Mouse (Mus musculus): ENCODE results near the gene Mymx.
"Not testable (repeated sequence)": the region's sequence is repeated elsewhere in the genome, so short reads cannot be mapped to it uniquely, and the experiment has no call there.

Mymx gene

DNA sequence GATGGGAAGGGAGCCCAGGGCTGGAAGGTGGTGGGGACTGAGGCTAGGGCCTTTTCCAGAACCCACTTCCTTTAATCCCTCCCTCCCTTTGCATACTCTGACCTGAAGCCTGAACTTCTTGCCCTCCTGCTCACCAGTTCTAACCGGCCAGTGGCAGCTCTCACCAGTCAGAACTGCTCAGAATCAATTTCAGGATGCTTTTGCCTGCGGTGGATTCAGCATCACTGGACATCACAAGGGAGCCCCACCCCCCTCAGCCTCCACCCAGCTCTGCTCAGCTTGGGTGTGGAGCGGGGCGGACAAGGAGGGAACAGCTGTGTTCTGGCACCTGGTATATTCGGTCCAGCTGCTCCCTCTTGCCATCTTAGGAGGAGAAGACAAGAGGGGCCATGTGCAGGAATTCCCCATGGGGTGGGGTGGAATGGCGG, at the start of gene Mymx:
Mymx (minus strand) TSS at position 226 of the 428 bp plus-strand sequence.
- DNase-seq (ENCODE audit: low read depth, low spot score) = peak; percentile 93

DNA sequence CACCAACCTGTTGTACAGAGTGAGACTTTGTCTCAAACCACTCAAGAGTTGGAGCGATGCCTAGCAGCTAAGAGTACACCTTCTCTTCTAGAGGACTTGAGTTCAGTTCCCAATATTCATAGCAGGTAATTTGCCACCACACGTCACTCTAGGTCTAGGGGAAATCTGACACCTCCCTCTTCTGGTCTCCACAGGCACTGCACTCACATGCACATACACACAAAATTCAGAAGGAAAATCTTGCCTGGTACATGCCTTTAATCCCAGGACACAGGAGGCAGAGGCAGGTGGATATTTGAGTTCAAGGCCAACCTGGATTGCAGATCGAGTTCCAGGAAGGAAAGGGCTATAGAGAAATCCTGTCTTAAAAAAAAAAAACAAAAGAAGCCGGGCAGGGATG, 42.3 kb upstream of the Mymx start:
- DNase-seq (ENCODE audit: low read depth, low spot score) = no peak

DNA sequence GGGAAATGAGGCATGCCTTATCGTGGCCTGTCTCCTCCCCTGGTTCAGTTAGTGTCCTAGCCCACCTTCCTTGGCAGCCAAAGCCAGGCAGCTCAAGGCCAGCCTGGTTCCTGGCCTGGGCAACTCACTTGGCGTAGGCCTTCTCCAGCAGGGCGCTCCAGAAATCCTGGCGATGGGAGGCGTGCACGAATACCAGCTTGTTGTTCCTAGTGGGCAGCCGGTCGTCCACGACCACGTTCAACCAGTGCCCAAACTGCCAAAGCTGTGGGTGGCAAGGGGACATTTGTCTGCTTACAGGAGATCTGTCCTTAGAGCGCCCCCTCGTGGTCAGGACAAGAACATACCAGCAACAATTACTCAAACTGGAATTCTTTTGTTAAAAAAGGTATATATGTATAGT, 40.8 kb upstream of the Mymx start:
- no peak for DNase-seq (ENCODE audit: low read depth, low spot score)

DNA sequence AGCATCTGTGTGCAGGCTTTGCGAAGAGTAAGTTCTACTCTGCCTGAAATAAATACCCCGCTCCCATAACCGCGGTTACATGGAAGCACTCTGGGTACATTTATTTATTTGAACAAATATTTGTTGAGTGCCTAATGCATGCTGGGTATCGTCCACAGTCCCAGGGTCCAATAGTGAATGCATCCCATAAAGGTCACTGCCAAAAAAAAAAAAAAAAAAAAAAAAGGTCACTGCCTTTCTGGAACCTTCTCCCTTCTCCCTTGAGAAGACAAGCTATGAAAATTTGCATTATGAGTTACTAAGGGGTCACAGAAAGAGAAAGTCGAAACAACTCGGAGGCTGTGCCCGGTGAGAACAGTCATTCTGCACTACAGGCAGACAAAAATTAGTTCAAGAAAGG, 40.1 kb upstream of the Mymx start:
- no peak for DNase-seq (ENCODE audit: low read depth, low spot score)

DNA sequence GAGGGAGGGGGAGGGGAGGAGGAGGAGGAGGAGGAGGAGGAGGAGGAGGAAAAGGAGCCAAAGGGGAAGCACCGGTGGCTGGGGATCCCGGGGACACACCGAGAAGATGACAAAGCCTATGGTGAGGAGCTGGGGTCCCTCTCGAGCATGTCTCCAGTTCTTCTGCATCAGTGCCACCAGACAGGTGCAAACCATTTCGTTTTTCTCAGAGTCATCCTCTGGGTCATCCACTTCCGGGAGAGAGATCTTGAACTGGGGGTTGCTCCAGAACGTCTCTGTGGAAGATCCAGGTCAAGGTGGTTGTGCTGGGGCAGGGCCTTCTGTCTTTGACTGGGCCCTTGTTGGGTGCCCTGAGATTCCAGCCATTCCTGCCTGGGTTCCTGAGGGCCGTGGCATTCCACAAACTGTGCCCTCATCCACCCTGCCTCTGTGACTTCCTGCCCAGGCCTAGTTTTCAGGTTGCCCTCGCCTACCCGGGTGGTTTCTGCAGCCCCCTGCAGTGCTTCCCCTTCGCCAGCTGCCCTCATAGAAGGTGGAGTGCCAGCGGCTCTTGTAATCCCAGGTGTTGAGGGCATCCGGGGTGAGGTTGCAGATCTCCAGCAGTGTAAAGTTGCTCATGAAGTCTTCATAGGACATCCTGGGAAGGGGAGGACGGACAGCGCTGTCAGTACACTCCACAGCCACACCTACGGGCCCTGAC, 36.8 kb upstream of the Mymx start:
- DNase-seq (ENCODE audit: low read depth, low spot score) = no peak

DNA sequence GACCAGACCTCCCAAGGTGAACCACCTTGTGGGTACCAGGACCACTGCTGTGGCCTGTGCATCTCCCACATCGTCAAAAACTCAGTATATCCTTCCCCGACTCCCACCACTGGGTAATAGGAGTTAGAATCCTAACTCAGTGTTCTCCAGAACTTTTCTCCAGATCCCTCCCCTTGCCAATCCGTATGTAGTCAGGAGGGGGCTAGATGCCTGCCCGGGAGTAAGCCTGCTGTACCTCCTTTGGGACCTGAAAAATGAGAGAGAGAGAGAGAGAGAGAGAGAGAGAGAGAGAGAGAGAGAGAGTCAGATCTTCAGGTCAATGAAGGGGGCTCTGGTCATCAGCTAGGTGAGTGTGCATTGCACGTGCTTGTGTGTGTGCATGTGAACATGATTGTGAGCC, 32.1 kb upstream of the Mymx start:
- DNase-seq (ENCODE audit: low read depth, low spot score) = no peak

DNA sequence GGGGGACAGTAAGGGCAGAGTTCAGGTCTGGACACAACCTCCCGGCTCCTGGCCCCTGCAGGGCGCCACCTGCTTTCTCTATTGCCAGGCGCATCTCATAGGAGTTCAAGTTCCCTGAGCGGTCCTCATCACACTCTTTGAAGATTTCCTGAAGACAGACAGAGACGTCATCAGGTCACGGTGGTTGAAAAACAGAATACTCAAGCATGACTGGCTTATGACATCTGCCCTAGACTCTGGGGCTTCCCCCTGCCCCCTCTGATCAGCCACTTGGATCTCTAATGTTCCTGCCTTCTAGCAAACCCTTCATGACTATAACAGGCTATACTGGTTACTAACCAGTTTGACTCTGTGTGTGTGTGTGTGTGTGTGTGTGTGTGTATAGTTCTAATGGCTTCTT, 30.0 kb upstream of the Mymx start:
- no peak for DNase-seq (ENCODE audit: low read depth, low spot score)

DNA sequence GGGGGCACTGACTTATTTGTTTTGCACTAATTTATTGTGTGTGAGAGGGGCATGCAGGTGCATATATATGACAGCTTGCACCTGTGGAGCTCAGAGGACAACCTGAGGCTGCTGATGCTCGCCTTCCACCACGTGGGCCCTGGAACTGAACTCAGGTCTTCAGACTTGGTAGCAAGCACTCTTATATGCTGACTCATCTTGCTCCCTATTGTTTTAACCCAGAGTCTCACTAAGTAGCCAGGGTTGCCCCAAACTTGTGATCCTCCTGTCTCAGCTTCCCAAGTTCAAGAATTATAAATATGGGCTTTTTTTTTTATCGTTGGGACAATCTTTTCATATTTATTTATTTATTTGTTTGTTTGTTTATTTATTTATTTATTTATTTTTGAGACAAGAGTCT, 29.1 kb upstream of the Mymx start:
- DNase-seq (ENCODE audit: low read depth, low spot score) = no peak

DNA sequence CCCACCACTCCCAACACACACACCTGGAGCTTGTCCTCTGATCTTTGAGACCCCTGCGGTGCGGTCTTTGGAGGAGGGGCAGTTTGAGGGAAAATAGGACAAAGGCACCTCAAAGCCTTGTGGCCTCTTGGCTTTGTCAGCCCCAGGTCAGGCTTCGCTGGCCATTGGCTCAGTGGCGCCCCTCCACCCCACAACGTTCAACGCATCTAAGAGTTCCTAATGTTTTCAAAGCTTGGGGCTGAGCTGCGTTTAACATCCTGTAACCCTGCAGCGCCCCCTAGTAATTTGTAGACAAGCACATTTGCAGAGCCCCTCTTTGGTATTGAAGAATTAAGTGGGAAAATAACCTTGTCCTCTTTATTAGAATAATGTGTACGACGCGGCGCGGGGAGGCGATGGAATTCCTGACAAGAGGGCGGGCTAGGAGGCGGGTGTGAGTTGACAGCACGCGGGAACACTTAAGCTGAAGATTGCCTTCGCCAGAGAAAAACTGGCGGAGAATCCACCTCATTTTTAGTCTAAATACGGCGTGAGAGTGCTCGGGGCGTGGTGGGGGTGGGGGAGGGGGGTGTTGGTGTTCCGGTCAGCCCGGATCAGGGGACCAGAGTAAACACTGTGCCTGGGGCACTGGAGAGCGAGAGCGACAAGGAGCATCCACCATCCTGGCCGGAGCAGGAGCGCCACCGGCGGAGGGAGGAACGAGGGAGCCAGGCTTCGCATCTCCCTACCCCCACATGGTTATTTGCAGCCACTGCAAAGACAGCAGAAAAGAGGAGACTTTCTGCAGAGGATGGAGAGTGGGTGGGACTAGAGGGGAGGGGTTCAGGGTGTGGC, 28.2 kb upstream of the Mymx start:
- no peak for DNase-seq (ENCODE audit: low read depth, low spot score)

DNA sequence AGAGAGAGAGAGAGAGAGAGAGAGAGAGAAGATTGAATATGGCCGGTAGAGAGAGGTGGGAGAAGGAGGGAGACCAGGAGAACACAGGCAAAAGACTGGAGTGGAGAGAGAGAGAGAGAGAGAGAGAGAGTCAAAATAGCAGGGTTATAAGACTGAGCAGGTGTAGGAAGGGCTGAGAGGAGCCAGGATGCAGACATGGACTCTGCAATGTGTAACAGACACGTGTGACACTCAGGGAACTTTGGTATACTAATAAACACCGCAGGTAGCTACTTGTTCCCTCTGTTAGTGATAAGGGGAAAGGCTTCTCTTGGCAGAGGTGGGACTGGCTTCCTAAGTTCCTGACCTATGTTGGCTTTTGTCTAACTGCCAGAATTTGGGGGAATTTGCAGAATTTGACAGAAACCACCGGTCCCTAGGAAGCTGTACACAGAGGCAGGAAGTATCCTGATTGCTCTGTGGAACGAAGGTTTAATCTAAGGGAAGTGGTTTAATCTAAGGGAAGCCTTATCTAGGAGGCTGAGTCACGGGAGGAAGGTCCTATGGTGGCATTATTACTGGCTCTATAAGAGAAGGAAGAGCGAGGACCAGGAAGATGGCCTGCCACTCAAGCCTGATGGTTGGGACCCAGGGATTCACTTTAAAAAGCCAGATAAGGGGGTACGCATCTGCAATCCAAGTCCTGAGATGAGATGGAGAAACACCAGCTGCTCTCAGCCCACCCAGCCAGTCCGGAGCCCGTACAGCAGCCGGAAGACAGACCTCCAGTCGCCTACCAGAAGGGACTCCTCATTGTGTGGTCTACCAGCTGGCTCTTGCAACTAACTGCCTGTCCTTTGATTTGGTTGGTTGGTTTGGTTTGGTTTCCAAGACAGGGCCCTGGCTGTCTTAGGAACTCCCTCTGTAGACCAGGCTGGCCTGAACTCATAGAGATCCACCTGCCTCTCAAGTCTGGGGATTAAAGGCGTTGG, 27.3 kb upstream of the Mymx start:
- DNase-seq (ENCODE audit: low read depth, low spot score) = no peak

DNA sequence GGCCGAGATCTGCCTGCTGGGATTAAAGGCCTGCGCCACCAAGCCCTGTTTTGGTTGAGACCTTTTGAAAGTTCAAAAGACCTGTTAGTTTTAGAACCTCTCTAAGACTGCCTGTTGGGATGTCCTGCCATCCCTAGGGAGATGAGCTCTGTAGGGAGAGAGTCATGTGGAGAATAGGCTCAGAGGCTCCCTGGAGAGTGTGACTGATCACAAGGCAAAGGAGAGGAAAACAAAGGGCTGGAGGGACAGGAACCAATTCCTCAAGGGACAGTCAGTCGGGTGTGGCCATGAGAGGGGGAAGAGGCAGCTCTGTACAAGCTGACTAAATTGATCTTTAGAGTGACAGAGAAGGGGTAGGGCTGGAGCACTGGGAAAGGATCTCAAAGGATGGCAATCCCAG, 26.3 kb upstream of the Mymx start:
- DNase-seq (ENCODE audit: low read depth, low spot score) = no peak

DNA sequence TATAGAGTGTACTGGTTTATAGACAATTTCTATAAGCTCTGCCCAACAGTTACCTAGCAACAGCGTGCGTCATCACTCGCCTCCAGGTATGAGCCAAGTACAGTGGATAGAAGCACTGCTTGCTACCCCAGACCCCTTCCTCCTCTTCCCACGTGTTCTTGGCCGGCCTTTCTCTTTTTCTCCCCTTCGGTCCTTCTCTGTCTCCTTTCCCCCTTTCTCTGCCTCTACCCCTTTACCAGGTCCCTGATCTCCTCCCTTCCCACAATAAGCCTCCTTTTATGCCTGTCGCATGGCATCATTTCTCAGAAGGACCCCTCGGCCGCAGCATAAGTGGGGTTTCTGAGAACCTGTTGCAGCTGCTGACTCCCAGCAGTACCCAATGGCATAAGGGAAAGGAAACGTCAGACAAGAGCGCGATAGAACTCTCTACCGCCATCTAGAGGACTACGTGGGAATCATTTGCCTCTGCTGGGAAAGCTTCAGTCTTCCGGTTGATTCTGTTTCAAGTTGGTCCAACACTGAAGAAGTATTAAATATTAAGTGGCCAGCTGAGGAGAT, 24.8 kb upstream of the Mymx start:
- peak; percentile 70 for DNase-seq (ENCODE audit: low read depth, low spot score)

DNA sequence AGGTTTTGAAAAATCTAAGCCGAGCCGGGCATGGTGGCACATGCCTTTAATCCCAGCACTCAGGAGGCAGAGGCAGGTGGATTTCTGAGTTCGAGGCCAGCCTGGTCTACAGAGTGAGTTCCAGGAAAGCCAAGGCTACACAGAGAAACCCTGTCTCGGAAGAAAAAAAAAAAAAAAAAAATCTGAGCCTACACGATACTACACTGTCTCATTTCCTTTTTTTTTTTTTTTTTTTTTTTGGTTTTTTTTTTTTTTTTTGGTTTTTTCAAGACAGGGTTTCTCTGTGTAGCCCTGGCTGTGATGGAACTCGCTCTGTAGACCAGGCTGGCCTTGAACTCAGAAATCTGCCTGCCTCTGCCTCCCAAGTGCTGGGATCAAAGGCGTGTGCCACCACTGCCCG, 21.5 kb upstream of the Mymx start:
- DNase-seq (ENCODE audit: low read depth, low spot score) = not testable (repeated sequence)

DNA sequence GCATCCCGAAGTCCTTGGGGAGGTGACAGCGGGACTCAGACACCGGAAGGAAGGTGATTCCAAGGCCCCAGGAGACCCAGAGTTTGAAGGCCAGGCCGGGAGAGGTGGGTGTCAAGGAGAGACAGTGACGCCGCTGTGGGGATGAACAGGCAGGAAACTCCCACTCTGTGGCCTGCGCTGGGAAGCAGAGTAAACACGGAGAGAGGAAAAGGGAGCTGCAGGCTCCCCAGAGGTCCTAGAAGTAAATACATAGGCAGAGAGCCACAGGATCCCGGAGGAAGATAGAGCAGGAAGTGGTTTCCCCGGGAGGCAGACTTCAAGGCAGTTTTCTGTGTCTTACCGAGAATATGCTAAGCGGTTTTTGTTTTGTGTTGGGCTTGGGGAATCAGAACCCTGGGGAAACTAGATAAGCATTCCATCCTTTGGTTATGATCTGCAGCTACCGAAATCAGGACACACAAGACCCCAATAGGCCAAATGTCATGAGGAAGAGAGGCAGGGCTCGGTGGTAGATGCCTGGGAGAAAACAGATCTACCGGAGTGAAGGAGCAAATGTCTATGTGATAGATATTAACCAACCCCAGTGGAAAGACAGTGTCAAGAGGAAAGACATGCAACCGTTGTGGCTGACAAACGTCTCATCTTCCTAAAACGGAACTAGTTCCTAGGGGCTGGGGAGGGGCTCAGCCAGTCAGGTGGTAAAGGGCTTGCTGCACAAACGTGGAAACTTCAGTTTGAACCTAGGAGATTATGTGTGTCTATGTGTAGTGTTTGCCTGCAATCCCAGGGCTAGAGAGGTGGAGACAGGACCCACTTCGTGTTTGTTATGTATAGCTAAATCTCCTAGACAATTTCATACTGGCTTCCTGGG, 17.7 kb upstream of the Mymx start:
- no peak for DNase-seq (ENCODE audit: low read depth, low spot score)

DNA sequence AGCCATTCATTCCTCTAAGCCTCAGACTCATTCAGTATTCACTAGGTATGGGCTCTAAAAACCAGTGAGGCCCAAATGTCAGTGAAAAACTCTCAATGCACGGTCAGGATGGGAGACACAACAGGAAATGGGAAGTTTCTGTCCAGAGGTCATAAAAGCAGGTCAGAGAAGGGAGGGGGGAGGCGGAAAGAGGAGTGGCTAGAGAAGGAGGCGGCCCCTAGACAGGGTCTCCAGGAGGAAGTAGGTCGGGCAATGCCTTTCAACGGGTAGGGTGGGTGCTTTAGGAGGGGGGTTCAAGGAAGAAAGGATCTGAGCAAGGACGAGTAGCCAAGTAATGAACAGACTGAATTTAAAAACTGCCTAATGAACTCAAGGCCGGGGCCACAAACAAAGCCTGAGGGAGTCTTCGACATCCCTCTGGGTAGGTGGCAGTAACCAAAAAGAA, 17.1 kb upstream of the Mymx start:
- no peak for DNase-seq (ENCODE audit: low read depth, low spot score)

DNA sequence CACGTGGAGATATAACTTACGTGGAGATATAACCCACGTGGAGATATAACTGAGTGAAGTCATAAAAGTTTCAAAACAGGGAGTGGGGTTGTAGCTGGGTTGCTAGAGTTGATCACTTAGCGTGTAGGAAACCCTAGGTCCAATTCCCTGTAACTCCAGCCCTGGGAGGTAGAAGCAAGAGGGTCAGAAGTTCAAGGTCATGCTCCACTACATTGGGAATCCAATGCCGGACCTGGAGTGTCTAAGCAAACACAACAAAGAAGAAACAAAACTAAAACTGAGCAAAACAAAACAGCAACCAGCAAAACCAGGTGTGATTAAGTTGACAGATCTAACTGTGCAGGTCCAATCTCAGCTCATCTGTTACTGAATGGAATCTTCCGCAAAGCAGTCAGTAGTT, 15.8 kb upstream of the Mymx start:
- DNase-seq (ENCODE audit: low read depth, low spot score) = no peak

DNA sequence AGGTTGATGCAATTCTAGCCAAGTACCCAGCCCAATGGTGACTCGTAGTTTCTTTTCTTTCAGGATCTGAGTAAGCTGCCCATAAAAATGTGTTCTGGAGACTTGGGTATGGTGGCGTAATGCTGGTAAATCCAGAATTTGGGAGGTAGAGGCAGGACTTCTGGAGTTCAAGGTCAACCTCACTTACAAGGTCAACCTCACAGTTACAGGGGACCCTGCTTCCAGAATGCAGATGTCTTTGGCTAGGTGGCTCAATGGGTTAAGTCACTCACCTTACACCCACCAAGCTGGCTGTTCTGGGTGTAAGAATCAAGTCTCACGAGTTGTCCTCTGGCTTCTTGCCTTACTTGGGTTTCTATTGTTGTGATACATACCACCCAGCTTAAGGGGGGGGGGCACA, 14.8 kb upstream of the Mymx start:
- no peak for DNase-seq (ENCODE audit: low read depth, low spot score)

DNA sequence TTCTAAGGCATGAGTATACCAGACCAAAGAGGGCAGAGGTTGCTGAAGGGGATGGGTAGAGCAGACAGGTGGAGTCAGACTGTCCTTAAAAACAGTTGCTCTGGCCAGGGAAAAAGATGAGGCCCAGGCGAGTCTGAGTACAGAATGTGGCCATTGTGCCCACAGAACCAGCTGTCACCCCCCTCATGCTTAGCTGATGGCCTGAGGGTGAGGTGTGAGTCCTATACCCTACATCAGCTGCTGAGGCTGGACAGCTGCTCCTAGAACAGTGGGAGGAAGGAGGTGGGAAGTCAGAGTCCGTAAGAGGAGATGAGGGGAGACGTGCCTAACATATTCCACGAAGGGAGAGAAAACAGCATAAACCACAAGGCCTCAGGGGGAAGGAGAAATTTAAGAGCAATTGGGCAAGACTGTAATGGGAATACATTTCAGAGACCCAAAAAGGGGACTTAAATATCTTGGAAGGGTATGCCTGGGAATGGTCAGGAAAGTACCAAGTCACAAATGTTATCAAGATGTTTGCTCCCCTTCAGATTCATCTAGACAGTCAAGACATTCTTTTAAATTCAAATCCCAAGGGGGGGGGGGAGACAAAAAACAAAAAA, 14.2 kb upstream of the Mymx start:
- DNase-seq (ENCODE audit: low read depth, low spot score) = no peak

DNA sequence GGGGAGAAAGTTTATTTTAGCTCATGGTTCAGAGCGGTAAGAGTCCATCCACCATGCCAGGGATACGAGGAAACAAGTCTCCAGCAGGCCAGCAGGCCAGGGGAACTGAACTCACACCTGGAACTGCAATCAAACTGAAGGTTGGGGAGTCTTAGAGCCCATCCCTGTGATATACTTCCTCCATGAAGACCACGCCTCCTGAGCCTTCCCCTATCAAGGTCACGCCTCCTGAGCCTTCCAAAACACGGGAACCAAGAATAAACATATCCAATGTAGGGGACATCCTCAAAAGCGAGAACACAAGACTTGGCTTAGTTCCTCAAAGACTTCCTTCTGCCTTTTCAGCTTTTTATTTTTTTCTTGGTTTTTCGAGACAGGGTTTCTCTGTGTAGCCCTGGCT, 11.0 kb upstream of the Mymx start:
- no peak for DNase-seq (ENCODE audit: low read depth, low spot score)

DNA sequence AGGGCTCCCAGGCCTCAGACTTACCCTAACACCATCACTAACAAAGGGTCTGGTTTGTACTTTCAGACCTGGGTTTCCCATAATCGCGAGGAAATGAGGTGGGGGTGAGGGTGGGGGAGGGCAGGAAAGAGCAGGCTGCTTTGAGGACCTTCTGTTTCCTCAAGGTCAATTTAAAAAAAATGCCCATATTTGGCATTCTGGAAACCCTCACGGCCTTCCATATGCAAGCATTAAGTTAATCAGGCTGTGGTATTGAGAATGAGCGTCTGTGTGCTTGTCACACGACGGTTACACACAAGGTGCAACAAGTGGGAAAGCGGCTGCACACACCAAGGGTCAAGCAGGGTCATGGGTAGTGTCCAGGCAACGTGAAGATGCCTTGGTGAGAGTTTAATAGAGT, 10.1 kb upstream of the Mymx start:
- no peak for DNase-seq (ENCODE audit: low read depth, low spot score)

Measured in WW6 (cell line).